Mouse (Mus musculus) heart, postnatal 0 days (tissue): ENCODE results near the gene Slc45a2.

ENCODE experiments used
- CTCF ChIP-seq: IDR thresholded peaks from 2 replicates; pipeline ENCODE4 v1.5.1; 2016; ENCODE audit warnings: antibody characterized with exemption, control low read depth, low read depth
- EP300 ChIP-seq: IDR thresholded peaks from 2 replicates; pipeline ENCODE4 v1.6.1; 2016; ENCODE audit warnings: antibody characterized with exemption, low read depth

DNA sequence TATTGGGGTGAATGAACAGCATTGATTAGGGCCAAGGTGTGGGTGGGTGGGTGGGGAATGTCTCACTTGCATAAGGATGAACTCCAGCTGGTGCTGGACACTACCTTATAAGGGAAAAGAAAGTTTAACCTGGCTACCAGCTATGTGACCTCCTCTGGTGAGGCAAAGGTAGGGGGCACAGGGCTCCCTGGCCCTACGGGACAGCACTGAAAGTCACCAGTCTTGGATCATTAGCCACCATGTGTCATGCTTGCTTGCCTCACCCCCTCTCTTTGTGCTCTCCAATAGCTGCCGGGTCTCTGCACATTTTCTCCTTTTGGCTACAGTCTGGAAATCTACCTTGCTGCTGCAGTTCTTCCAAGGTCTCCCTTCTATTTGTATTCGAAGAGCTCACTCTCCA, 29.7 kb downstream of the Slc45a2 start:
- TF ChIP-seq CTCF (no peak), EP300 (no peak)
